Mouse (Mus musculus) inflammation-experienced regulatory T-cells, adult 6 months (primary cell): ENCODE measurements around the gene Amfr. TPM values are rescaled to one million over a fixed set of nuclear protein-coding genes. Genes with fewer than 3 reads are reported as not detected.

ENCODE experiments used
- ATAC-seq: one replicate; pipeline ENCODE4 v1.8.0; 2017
- polyA plus RNA-seq, 3 experiments: library from polyadenylated mRNA; unstranded; fragments of 100-300 nt; shearing (Covaris generic); gene quantifications; one replicate each; pipeline ENCODE4 v1.2.1; 2017

Amfr gene
- polyA plus RNA-seq: 10 to 100 TPM; 20.3 to 38.5 (median 38.0) TPM

- ATAC-seq: peak; percentile 68
Measured at GRCm38 (mm10) chr8:94012013-94012951, at the start of gene Amfr. Gene Amfr, minus strand, starts transcription at chr8:94012842.

GRCm38 (mm10) chr8:94057157-94057854 is 44.7 kb upstream of the Amfr start:
- ATAC-seq: peak; percentile 54

- no peak for ATAC-seq
Measured at GRCm38 (mm10) chr8:94052696-94053095, 40.1 kb upstream of the Amfr start.

GRCm38 (mm10) chr8:94047845-94048244 is 35.2 kb upstream of the Amfr start:
- no peak for ATAC-seq

- ATAC-seq: no peak
Measured at GRCm38 (mm10) chr8:94037806-94038205, 25.2 kb upstream of the Amfr start.

- ATAC-seq: peak; percentile 98
Measured at GRCm38 (mm10) chr8:94036944-94037524, 24.4 kb upstream of the Amfr start, which contains the start of the genes Nudt21 and Ogfod1. Gene Nudt21, minus strand, starts transcription at chr8:94037031. Gene Ogfod1, plus strand, starts transcription at chr8:94037198.

GRCm38 (mm10) chr8:94036541-94036940 is 23.9 kb upstream of the Amfr start:
- peak; percentile 44 for ATAC-seq

DNA sequence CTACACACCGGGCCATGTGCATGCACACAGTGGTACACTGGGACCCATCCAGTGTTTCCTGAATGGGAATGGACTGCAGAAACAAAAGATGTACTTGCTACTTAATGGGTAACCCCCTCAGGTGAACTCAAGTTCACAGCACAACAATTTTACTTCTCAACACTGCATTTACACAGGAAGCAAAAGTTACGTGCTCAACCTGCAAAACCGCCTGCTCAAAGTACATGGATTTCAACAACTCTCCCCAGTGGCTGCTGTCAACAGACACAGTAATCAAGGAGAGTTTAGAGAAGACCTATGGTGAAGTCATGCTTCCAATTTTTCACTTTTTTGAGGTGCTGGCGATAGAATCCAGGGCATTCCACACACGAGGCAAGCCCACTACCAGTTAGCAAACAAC is 22.6 kb upstream of the Amfr start:
- no peak for ATAC-seq

DNA sequence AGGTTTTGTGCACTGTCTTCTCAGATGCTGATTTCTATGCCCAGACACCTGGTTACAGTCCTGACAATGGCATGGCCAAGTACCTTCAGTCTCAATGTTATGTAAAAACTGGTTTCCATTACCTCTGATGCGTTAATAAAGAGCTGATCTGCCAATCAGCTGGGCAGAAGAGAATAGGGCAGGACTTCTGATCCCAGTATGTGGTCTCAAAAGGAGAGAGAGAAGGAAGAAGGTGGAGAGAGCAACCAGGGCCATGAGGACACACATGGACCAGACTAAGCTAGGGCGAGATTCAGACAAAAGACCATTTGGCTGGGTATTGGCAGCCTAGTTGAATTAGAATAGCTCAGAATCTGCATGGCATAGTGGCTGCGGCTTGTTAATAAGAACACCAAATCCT is 21.0 kb upstream of the Amfr start:
- no peak for ATAC-seq

- ATAC-seq: no peak
Measured at GRCm38 (mm10) chr8:94029701-94030100, 17.1 kb upstream of the Amfr start.

DNA sequence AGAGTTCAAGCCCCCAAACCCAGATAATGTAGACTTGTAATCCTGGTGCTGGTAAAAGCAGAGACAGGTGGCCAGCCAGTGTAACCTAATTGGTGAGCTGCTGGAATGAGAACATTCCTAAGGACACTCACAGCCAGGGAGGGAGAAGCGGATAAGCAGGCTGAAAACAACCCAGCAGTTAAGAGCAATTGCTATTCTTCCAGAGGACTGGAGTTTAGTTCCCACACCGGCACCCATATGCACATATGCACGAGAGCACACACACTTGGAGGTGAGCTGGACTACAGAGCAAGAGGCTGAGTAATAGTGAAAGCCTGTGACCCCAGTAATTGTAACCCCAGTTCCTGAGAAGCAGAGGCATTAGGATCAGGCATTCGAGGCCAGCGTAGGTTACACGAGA is 11.3 kb upstream of the Amfr start:
- no peak for ATAC-seq

DNA sequence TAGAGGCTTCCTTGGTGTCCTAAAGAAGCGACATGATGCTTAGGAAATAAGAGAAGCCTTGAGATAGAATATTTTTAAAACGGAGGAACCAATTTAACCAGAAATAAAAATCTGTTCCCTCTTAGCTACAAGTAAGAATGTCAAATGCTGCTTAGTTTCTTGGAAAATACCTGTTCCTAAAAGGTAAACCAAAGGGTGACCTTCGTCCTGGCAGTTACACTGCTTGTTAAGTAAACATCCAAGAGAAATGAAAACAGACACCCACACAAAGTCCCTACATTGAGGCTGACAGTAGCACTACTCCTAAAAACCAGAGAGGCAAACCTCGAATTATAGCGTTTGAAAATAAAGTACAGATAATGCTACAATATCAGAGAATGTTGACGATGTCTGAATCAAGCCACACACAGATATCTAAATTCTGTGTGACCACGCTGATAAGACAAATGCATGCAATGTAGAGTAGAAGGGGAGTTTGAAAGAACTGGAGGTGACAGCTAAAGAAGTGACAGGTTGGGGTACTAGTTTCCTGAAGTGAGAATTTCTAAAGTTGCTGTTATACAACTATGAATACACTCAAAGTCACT is 477 bp upstream of the Amfr start:
- ATAC-seq: no peak

DNA sequence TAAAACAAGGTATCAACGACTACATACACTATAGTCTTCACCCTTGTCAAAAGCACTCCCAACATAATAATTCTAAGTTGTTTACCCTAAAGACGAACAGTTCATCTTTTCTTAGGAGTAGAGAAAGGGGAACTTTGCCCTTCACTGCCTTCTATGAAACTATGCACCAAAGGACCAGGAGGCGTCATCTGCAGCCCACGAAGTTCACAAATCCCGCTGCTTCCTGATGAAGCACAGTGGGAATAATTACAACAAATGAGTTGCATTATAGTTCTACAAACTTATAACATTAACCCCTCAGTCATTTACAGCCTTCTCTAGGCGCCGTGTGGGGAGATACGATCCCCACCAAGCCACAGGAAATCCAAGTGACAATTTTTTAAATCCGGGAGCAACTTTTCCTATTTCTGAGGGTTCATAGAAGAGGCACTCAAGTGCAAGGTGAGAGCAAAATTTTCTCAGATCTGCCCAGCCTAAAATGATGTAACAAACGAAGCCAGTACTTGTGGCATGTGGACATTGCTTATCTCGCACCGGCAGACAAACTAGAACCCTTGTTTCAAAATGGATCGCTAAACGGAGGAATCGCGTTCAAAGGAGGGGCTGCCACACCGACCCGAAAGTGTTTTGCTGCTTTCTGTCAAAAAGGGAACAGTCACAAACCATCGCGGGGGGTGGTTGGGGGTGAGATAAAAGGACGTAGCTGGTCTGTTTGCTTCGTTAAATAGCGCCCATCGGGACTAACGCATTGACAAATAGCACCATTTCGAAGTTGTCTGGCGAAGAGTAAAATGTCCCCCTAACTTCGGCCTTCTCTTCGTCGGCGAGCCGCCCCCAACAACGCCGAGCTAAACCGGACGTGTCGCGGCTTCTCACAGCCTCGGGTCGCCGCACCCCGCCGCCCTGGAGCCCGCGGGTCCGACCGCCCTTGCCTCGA is 1.3 kb downstream of the Amfr start:
- ATAC-seq: peak; percentile 5

- peak; percentile 27 for ATAC-seq
Measured at GRCm38 (mm10) chr8:94010101-94010705, 2.4 kb downstream of the Amfr start.

GRCm38 (mm10) chr8:94009243-94009845 is 3.3 kb downstream of the Amfr start:
- no peak for ATAC-seq

GRCm38 (mm10) chr8:94004139-94004538 is 8.5 kb downstream of the Amfr start:
- ATAC-seq: no peak

- ATAC-seq: no peak
Measured at GRCm38 (mm10) chr8:93998961-93999360, 13.7 kb downstream of the Amfr start.

DNA sequence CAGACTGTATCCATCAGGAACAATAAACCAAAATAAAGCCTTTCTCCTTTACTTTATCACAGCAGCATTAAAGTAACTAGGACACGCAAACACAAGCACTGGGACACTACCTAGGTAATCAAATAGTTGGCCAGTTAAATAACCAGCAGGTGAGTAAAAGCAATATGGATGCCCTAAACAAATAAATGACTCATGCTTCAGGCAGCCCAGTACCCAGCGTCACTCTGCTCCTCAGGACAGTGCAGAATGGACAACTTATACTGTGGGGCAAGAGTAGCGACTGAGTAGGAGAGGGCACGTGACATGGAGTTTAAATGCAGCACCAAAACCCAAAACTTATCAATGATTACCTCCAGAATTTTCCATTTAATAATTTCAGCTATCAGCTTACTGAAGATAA is 22.9 kb downstream of the Amfr start:
- no peak for ATAC-seq

GRCm38 (mm10) chr8:93984731-93985130 is 27.9 kb downstream of the Amfr start:
- ATAC-seq: no peak

DNA sequence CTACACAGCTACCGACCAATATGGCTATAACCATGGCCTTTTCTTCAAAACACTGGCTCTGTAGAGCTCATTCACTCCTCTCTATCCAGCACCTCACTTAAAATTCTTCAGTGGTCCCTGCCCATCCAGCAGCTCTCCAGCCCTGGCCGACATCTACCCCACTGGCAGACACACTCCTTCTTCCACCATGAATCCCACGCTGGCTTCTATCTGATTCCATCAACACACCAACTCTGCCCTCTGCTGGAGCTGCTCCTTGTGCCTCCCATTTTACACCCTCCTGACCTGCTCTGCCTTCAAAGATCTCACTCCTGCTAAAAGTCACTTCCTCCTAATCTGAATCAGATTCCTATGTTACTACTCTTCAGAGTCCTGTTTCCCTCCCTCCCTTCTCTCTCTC is 28.8 kb downstream of the Amfr start:
- ATAC-seq: no peak
